Mouse (Mus musculus) bone marrow macrophage, adult 2 months (primary cell): ENCODE results near the gene Olfr196. TPM values are rescaled to one million over a fixed set of nuclear protein-coding genes. Genes with fewer than 3 reads are reported as not detected.
"Not testable (repeated sequence)": the region's sequence is repeated elsewhere in the genome, so short reads cannot be mapped to it uniquely, and the experiment has no call there.

Experiments
- H3K27ac ChIP-seq: 2 replicates; pipeline ENCODE4 v1.5.1; 2012; ENCODE audit warnings: low read depth, low read length; ENCODE audit not compliant: insufficient read depth
- H3K4me1 ChIP-seq: 2 replicates; pipeline ENCODE4 v1.6.1; 2012; ENCODE audit warnings: low read length; ENCODE audit not compliant: control insufficient read depth, insufficient read depth
- H3K4me3 ChIP-seq: 2 replicates; pipeline ENCODE4 v1.5.1; 2012; ENCODE audit warnings: mild to moderate bottlenecking, low read length, moderate library complexity; ENCODE audit not compliant: insufficient read depth
- CTCF ChIP-seq: IDR thresholded peaks from 2 replicates; pipeline ENCODE4 v1.5.1; 2012; ENCODE audit warnings: low read depth, mild to moderate bottlenecking, low read length, moderate library complexity
- POLR2A ChIP-seq: IDR thresholded peaks from 2 replicates; pipeline ENCODE4 v1.6.1; 2012; ENCODE audit warnings: mild to moderate bottlenecking, low read depth, low read length, borderline replicate concordance
- polyA plus RNA-seq: library from polyadenylated mRNA; stranded (reverse); fragments of >200 nt; gene quantifications from 2 replicates; pipeline ENCODE4 v1.2.4, GENCODE M21; 2012; ENCODE audit not compliant: missing spikeins, insufficient read depth, insufficient read length

Gene Olfr196
- not detected in 2 replicates for polyA plus RNA-seq

DNA sequence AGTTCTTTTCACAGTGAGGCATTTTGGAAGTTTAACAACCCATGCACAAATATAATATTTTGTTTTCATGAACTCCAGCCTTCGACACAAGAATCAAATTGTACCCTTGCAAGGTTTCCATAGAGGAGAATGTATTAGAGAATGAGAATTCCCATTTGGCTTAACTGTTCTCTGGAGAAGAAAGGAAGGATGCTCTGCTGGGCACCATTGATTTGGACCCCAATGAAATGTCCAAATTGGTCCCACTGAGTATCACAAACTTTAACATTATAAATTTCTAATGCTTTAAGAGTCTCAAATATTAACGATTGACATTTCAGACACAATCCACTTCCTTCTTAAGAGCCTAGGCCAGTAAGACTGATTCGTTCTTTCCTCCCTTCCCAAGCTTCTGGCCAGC lies at the start of gene Olfr196:
Gene Olfr196, minus strand, starts transcription at position 101 of the 400 bp plus-strand sequence.
- no peak for TF ChIP-seq POLR2A
- TF ChIP-seq CTCF, result no peak
- Histone ChIP-seq H3K27ac (no peak within 1 kb of the TSS), H3K4me3 (no peak within 1 kb of the TSS), H3K4me1 (no peaks in the 10 kb centered on the region)

GRCm38 (mm10) chr16:59219667-59220066 lies 49.4 kb upstream of the Olfr196 start, which contains the start of gene Olfr199:
Olfr199 (minus strand) TSS chr16:59219767.
- H3K27ac ChIP-seq, H3K4me1 ChIP-seq, H3K4me3 ChIP-seq: not testable (repeated sequence)

GRCm38 (mm10) chr16:59217861-59218260 lies 47.6 kb upstream of the Olfr196 start:
- H3K4me3 ChIP-seq, H3K4me1 ChIP-seq, H3K27ac ChIP-seq: not testable (repeated sequence)

GRCm38 (mm10) chr16:59203433-59203832 lies 33.2 kb upstream of the Olfr196 start, which contains the start of gene Olfr198:
Olfr198 (minus strand) TSS chr16:59203533.
- H3K27ac ChIP-seq, H3K4me3 ChIP-seq, H3K4me1 ChIP-seq: not testable (repeated sequence)

- no peaks in the 10 kb centered on the region for H3K4me1 ChIP-seq
- no peak overlapping the region for H3K27ac ChIP-seq
- no peak overlapping the region for H3K4me3 ChIP-seq
- TF ChIP-seq CTCF, result no peak
Observed at GRCm38 (mm10) chr16:59151996-59152395, 18.3 kb downstream of the Olfr196 start.

DNA sequence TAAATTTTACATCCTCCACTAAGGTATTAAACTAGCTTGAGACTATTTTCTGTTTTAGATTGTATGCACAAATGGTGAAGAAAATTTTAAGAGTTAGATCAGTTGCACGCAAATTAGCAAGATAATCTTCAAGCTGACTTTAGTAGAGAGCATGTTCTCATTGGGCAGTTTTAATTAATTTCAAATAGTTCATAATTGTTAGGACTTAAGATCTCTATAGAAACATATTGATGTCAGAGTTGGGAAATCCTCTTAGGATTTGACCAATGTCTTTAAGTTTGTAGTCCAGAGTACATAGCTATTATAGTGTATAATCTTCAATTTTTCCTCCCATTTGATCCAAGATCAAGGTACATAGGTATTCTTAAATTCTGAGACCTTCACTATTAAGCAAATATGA lies 23.5 kb downstream of the Olfr196 start, which contains the start of gene Olfr195:
Gene Olfr195, plus strand, starts transcription at position 301 of the 400 bp plus-strand sequence.
- Histone ChIP-seq H3K4me3 (no peak within 1 kb of the TSS), H3K4me1 (no peaks in the 10 kb centered on the region), H3K27ac (no peak within 1 kb of the TSS)
- no peak for TF ChIP-seq CTCF

DNA sequence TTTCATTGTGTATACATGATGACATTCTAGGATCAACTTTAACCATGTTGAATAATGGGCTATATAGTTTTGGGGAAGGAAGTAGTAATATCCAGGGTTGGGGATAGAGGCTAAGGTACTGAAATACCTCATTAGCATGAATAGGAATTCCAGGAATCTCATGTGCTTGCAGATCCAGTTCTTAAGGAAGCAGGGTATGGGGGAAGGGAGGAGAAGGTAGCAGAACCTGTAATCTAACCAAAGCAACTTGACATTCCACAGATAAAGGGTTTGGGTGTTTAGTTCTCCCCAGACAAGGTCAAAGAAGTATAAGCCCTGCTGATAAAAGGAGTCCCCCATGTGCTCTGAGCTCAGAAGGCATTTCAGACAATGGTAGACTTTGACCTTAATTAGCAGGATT lies 29.1 kb downstream of the Olfr196 start:
- no peak overlapping the region for H3K4me3 ChIP-seq
- H3K27ac ChIP-seq, result no peak overlapping the region
- TF ChIP-seq POLR2A (no peak), CTCF (no peak)
- H3K4me1 ChIP-seq, result no peaks in the 10 kb centered on the region

GRCm38 (mm10) chr16:59130740-59131139 lies 39.5 kb downstream of the Olfr196 start:
- TF ChIP-seq POLR2A, result no peak
- no peak for TF ChIP-seq CTCF
- Histone ChIP-seq H3K27ac (no peak overlapping the region), H3K4me1 (no peaks in the 10 kb centered on the region), H3K4me3 (no peak overlapping the region)

DNA sequence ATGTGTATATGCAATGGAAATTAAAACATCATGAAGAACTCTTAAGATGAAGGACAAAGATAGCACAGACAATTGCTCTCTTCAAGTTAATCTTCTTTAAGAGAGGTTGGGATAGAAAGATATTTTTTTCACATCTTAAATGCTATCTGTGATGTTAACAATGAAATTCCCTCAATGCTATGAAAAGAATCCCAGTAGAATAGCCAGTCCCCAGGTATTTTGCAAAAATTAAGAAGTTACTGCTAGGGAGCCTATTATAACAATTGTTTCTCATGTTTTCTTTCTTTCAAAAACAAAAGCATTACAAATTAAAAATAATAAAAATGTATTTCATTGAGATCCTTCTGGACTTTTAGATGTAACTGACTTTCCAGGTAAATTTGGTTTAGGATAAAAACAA lies 49.3 kb downstream of the Olfr196 start, which contains the start of gene Olfr194:
Gene Olfr194, minus strand, starts transcription at position 101 of the 400 bp plus-strand sequence.
- Histone ChIP-seq H3K4me1 (no peaks in the 10 kb centered on the region), H3K4me3 (no peak within 1 kb of the TSS), H3K27ac (no peak within 1 kb of the TSS)
- TF ChIP-seq CTCF (no peak), POLR2A (no peak)

Other genes with a start within 250 kb of the Olfr196 start
- not detected in 2 replicates for gene Olfr181, start 241.7 kb downstream of the Olfr196 start, polyA plus RNA-seq
- not detected in 2 replicates for gene Olfr180, start 241.1 kb downstream of the Olfr196 start, polyA plus RNA-seq
- gene Olfr183, start 175.1 kb downstream of the Olfr196 start, polyA plus RNA-seq, result not detected in 2 replicates
- not detected in 2 replicates for gene Olfr186, start 140.2 kb downstream of the Olfr196 start, polyA plus RNA-seq
- not detected in 2 replicates for gene Olfr187, start 130.7 kb downstream of the Olfr196 start, polyA plus RNA-seq
- 0.11 TPM in 1 of 2 replicates, not detected in the other for gene Olfr190, start 92.4 kb downstream of the Olfr196 start, polyA plus RNA-seq
- gene Olfr191, start 80.6 kb downstream of the Olfr196 start, polyA plus RNA-seq, result not detected in 2 replicates
- gene Olfr193, start 58.6 kb downstream of the Olfr196 start, polyA plus RNA-seq, result not detected in 2 replicates
- gene Olfr194, start 49.4 kb downstream of the Olfr196 start, polyA plus RNA-seq, result not detected in 2 replicates
- not detected in 2 replicates for gene Olfr195, start 23.4 kb downstream of the Olfr196 start, polyA plus RNA-seq
- not detected in 2 replicates for gene Olfr198, start 33.1 kb upstream of the Olfr196 start, polyA plus RNA-seq
- gene Olfr199, start 49.3 kb upstream of the Olfr196 start, polyA plus RNA-seq, result not detected in 2 replicates
- not detected in 2 replicates for gene Olfr201, start 102.2 kb upstream of the Olfr196 start, polyA plus RNA-seq
- not detected in 2 replicates for gene Olfr202, start 116.3 kb upstream of the Olfr196 start, polyA plus RNA-seq
- not detected in 2 replicates for gene Olfr203, start 128.4 kb upstream of the Olfr196 start, polyA plus RNA-seq
- gene Olfr204, start 147.8 kb upstream of the Olfr196 start, polyA plus RNA-seq, result 0.20 TPM in 1 of 2 replicates, not detected in the other
- not detected in 2 replicates for gene Olfr205, start 160.7 kb upstream of the Olfr196 start, polyA plus RNA-seq
- not detected in 2 replicates for gene Olfr206, start 178.8 kb upstream of the Olfr196 start, polyA plus RNA-seq
- gene Olfr209, start 193.5 kb upstream of the Olfr196 start, polyA plus RNA-seq, result not detected in 2 replicates
- not detected in 2 replicates for gene Gabrr3, start 236.9 kb upstream of the Olfr196 start, polyA plus RNA-seq